Mouse (Mus musculus) MEL (cell line): ENCODE measurements at regions not wholly inside any gene's neighbourhood (a gene's known extent, or its start where the extent isn't known, plus 50 kb on each side); places are given as distances from the start of the nearest gene placed in this dataset.

Experiments used
- RCOR1 ChIP-seq: IDR thresholded peaks from 2 replicates; pipeline ENCODE4 v1.6.1; 2012; ENCODE audit warnings: low read depth, mild to moderate bottlenecking, inconsistent platforms, low read length, improper control_type of control experiment
- ZKSCAN1 ChIP-seq: IDR thresholded peaks from 2 replicates; pipeline ENCODE4 v1.6.1; 2012; ENCODE audit warnings: low read depth, mild to moderate bottlenecking, inconsistent platforms, low read length, improper control_type of control experiment, moderate library complexity

GRCm38 (mm10) chr11:45460000-45460792 is 391.7 kb upstream of the Clint1 start:
- TF ChIP-seq RCOR1, result no peak
- no peak for TF ChIP-seq ZKSCAN1
